Mouse (Mus musculus) urinary bladder, adult 18-20 months (tissue): ENCODE measurements around the gene Thrap3.
A peak's percentile ranks its signal among the peaks of the same experiment; 100 is the strongest.
"Not testable (repeated sequence)": the region's sequence is repeated elsewhere in the genome, so short reads cannot be mapped to it uniquely, and the experiment has no call there.

Experiments
- DNase-seq, 2 experiments: peaks; one replicate each; pipeline ENCODE4 v3.0.0; 2022; ENCODE audit warnings: low spot score in 2 of 2, mixed read lengths in 2 of 2

Gene Thrap3

DNA sequence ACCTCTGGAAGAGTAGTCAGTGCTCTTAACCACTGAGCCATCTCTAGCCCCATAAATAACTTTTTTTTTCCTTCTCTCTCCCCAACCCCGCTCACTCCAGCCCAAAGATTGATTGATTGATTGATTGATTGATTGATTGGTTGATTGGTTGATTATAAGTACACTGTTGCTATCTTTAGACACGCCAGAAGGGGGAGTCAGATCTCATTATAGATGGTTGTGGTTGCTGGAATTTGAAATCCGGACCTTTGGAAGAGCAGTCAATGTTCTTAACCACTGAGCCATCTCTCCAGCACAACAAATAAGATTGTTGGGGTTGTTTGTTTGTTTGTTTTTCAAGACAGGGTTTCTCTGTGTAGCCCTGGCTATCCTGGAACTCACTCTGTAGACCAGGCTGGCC, 17.0 kb upstream of the Thrap3 start:
- DNase-seq, result not testable (repeated sequence)

DNA sequence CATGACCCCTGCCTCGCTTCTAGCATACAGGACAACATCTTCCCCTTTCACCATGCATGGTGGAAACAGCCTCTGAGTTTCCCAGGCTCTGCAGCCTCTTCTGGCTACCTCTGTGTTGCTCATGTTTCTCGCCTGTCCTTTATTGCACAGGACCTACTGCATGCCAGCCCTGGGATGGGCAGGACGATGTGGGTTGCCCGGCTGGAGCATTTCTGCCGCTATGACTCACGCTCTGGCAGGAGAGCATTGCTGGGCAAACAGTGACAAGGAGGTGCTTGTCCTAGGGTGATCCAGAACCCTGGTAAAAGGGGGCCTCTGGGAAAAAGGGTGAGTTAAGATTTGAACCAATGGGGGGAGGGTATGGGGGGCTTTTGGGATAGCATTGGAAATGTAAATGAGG, 15.2 kb upstream of the Thrap3 start:
- peak in 1 of 2 experiments; percentile 72 for DNase-seq

DNA sequence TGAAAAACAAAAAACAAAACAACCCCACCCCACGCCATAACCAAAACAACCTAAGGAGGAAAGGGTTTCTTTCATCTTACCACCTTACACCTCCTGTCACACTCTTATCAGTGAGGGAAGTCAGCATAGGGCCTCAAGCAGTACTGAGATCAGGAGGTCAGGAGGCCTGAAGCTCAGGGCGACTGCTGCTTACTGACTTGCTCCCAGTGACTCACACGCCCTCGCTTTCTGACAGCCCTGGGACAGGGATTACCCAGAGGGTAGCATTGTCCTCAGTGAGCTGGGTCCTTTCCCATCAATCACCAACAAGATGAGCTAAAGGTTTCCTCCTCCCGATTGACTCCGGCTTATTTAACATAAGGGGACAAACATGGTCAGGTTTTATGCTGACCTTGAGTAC, 4.5 kb upstream of the Thrap3 start:
- DNase-seq, result no peak

DNA sequence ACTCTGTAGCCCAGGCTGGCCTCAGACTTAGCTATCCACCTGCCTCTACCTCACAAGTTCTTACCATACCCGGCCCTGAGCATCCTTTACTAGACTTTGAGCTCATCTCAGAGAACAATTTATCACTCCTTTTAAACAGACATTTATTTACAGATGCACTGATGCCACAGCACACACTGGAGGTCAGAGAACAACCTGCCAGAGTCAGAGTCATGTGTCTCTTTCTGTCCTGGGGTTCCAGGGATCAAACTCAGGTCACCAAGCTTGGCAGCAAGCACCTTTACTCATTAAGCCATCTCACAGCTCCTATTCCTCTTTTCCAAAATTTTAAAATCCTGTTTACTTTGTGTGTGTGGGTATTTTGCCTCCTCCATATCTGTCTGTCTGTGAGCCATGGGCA, 2.8 kb upstream of the Thrap3 start:
- DNase-seq, result no peak

DNA sequence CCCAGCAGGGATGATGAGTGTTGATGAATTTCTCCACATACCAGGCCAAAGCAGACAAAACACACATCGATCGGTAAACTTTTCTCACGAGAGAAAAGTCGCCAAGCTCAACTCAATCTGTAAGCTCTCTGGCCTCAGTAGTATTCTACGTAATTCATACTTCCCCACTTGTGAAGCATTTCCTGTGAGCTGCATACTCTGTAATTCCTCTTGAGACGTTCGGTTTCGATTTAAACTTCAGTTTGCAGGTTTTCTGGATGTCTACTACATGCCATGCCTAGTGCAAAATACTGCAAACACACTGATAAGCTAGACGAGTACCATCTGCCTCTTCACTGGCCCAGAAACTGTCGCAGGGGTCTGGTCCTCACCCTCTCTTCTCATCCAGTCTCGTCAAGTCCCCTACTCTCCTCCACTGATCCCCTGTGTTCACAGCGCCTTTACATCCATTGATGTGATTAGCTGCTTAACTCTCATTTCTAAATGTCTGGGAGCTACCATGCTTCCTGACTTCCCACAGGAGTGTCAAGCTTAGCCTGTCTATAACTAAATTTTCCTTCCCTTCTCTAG, 2.2 kb upstream of the Thrap3 start:
- no peak for DNase-seq

DNA sequence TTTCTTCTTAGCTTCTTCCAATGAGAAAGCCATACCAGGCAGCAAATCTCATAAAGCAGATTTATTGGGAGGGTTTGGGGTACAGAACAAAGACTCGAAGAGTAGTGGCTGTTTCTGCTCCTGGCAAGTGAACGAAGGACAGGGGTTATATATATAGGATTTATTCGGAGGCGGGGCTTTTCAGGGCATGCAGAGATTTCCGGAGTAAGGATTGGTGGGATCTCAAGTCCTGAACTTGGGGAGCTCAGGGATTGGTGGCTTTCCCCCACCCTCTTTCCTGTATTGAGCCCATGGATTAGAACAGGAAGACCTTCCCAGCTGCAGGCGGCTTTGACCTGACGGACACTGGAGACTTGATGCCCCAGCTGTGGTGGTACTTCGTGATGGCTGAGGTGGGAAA, 1.5 kb upstream of the Thrap3 start:
- DNase-seq, result no peak

DNA sequence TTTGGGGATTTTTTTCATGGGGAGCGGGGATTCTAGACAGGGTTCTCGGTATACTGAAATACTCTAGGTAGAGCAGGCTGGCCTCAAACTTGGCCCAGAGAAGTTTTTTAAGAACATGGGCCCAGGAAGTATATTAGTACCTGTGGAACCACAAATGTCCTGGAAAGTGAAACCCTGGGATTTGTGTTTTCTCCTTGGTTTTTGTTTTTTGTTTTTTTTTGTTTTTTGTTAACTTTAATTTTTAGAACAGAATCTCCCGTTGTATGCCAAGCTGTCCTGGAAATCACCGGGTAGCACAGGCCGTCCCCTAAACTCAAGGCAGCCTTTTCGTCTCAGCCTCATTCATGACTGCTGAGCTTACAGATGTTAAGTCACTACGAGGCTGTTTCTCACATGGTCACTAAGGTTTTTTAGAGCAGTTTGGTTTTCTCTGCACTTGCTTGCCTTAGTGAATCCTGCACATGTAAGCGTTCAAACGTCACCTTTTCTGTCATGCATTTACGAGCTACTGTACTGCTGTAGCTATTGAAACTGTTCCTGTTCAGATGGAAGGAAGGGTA, 856 bp upstream of the Thrap3 start:
- DNase-seq, result no peak

DNA sequence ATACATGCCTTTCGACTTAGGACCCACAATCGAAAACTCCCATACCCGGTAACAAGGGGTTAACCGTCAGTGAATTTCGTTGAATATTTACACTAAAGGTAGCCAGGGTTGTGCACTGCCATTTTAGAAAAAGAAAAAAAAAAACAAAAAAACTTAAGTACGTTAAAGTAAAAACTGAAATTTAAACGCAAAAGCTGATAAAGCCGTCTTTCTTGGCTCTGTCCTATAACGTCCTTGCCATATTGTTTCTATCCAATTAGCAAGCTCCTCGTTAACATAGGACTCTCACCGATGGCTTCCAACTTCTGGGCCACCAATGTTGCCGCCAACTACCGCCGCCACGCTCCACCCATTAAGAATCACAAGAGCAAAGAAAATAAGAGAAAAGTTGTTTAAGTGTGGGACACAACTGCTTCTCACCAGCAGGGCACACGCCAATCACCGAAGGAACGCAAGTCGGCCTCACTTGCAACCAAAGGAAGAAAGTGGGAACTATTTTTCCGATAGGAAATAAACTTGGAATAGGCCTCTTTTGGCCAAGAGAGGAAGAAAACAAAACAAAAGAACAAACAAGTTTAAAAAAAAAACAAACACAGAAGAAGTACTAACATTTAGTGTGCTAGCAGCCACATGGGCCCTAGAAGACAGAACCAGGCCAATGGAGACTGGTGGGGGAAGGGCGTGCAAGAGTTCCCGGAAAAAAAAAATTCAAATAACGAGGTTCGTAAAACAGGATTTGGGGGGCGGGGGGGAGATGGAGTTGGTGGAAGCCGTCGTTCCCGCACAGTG, 852 bp downstream of the Thrap3 start:
- DNase-seq, result peak; percentile 18 to 37

DNA sequence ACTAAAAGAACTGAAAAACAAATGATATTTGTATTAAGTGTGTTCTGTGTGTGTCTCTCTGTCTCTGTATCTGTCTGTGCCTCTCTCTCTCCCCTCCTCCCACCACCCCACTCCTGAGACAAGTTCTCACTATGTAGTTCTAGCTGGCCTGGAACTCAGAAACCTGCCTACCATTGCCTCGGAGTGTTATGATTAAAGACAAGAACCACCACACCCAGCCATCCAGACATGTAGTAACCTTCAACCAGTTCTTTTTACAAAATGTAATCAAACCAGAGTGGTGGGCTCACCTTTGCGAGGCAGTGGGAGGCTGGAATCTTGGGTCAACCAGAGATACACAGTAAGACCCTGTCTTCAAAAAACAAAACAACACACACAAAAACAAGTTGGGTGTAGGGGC, 1.9 kb downstream of the Thrap3 start:
- DNase-seq, result no peak

DNA sequence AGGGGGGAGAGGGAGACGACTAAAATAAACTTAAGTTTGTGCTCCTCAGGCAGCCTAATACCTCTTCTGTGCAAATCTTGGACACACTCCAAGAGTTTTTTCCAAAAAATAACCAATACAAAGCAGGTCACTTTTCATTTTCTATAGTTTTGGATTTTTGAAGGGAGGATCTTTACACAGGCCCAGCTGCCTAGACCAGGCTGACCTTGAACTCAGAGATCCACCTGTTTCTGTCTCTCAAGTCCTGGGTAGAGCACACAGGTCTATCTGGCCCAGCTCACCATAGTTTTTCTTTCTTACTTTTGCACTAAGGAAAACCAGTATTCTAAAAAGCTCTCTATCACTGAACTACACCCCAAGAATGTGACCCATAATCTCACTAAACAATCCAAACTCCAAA, 2.5 kb downstream of the Thrap3 start:
- no peak for DNase-seq

DNA sequence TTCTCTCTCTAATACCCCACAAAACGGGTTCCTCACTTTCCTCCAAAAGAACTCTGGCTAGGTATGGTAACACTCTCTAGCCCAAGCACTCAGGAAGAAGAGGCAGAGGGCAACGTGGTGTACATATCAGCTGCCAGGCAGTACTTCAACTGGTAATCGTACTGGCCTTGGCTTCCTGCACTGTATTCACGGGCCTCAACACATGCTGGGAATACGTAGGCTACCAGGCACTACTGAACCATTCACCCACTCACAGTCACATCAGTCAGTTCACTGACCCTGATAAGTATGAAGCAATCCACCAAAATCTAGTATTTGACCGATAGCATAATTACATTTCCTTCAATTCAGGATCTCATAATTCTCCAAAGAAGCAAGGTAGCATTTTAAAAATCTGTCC, 3.0 kb downstream of the Thrap3 start:
- no peak for DNase-seq

DNA sequence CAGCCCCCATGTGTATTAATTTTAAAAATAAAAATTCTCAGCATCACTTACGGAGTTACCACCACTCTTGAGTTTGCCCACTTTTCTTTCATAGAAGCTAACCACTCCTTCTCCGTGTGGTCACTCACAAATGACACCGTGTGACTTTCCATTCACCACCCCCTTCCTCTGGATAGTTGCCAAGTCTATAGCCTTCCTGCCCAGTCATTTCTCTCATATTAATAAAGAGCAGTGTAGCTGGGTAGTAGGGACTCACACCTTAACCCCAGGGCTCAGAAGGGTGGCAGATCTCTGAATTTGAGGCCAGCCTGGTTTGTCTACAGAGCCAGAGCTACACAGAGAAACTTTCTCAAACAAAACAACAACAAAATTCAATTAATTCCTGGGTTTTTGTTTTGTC, 5.1 kb downstream of the Thrap3 start:
- no peak for DNase-seq

DNA sequence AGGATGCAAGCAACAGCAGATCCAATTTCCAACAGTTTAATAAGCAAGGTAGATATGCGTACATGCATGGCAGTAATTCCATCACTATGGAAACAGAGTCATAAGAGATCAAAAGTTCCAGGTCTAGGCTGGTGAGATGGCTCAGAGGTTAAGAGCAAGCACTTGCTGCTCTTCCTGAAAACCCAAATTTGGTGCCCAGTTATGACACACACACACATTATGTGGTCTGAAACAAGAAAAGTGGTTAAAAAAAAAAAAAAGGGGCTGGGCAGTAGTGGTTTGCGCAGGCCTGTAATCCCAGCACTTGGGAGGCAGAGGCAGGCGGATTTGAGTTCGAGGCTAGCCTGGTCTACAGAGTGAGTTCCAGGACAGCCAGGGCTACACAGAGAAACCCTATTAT, 7.6 kb downstream of the Thrap3 start:
- DNase-seq, result no peak

DNA sequence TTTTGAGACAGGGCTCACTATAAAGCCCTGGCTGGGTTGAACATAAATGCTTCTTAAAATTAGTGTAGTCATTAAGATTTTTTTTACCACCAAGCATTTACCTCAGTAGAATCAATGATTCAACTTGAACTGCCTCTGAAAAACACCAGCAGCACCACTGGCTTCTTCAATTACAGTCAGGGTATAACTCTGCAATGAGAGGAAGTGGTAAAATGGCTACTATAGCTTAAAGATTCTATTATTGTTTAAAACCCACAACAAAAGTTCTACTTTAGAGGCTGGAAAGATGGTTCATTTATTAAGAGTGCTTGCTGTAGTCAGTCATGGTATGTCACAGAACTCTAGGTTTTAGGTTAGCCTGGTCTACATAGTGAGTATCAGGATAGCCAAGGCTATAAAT, 8.3 kb downstream of the Thrap3 start:
- DNase-seq, result no peak

DNA sequence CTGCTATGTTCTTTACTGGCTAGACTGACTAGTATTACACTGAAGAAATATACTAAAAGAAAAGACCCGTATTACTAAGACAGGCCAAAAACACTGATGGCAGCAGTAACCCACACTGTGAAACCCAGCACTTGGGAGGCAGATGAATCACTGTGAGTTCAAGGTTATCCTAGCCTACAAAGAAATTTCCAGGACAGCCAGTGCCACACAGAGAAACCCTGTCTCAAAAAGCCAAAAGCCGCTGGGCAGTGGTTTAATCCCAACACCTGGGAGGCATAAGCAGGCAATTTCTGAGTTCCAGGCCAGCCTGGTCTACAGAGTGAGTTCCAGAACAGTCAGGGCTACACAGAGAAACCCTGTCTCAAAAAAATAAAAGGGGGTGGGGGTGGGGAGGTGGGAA, 11.9 kb downstream of the Thrap3 start:
- no peak for DNase-seq

DNA sequence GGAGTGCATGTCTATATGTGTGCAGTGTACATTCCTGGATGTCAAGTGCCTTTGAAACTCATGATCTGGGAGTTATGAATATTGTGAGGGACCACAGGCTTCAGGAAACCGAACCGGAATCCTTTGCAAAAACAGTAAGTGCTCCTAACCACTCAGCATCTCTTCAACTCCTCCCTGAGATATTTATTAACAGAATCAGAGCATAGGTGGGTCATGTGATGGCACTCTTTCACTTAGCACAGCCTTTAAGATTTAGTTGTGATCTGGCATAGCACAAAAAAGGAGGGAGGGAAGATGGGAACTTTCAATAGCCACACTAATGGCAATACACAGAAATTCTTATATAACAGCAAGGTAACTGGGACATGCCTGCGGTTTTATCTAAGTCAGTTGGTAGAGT, 15.5 kb downstream of the Thrap3 start:
- no peak for DNase-seq

DNA sequence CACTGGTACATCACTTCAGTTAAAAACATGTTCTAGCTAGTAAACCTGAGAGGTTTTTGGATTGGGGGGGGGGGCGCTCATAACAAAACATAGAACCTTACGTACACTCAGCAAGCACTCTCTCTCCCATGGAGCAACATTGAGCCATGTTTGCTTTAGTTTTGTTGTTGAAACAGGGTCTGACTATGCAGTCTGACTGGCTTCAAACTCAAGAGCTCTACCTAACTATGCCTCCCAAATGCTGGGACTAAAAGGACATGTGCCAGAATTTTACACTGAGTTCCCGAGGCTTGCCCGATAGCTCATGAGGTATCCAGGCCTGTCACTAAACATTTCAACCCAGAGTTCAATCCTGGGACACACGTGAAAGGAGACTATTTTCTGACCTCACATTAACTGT, 19.5 kb downstream of the Thrap3 start:
- no peak for DNase-seq

DNA sequence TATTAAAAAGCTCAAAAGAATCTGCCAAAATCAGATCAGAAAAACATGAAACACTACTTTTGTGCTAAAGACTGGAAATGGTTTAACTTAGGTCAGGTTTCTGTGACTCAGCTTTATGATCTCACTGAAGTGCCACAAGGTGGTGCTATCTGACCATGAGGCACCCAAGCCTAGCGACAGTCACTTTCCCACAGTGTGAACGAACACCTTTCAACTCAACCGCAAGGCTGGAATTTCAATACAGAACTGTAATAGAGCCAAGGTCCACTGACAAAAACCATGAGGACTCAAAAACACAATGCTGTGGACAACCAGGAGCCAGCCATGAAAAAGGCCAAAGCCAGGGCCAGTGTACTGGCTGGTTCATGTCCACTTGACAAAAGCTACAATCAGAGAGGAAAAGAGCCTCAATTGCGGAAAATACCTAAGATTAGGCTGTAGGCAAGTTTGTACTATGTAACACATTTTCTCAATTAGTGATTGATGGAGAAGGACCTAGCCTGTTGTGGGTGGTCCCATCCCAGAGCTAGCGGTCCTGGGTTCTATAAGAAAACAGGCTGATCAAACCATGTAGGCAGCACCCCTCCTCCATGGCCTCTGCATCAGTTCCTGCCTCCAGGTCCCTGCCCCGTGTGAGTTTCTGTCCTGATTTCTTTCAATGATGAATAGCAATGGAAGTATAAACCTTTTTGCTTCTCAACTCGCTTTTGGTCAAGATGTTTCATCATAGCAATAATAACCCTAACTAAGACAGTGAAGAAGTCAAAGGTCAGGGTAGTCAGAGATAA, 21.2 kb downstream of the Thrap3 start:
- DNase-seq, result no peak

DNA sequence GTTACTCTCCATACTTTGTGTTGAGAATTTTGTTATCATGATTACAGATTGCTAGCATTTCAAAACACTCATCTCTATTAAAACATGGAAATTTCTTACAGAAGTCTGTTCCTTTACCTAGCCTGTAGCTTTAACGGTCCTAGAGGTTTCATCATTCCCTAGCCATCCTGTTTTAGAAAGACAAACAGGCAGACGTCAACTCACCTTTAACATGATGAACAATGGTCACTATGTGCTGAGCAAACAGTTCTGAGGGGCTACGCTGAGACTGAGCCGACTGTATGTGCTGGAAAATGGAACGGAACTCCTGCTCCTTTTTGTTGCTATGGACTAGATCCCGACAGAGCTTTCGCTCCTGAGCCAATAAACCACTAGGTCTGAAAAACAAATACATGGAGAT, 26.6 kb downstream of the Thrap3 start:
- DNase-seq, result not testable (repeated sequence)

DNA sequence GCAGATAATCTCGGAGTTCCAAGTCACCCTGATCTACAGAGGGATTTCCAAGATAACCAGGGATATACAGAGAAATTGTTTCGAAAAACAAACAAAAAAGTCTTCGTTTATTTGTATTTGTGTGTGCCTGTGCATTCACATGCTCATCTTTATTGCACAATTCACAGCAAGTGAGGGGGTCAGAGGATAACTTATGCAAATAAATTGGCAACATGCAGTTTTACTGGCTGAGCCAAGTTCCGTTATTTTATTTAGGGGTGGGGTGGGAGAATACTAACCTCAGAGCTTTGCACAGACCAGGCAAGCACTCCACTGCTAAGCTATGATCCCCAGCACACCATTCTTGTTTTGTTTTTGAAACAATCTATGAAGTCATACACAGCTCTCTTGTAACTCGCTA, 28.8 kb downstream of the Thrap3 start:
- DNase-seq, result no peak

DNA sequence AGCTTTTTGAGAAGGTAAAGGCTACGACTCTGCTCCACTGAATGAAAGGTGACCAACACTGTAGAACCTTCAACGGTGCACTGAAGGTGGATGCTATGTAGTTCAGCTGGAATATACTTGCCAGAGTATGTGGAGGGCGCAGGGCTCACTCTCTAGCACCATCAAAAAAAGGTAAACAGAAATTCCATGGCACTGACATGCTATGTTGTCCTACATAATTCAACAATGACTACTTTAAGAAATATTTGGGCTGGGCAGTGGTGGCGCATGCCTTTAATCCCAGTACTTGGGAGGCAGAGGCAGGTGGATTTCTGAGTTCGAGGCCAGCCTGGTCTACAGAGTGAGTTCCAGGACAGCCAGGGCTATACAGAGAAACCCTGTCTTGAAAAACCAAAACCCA, 31.8 kb downstream of the Thrap3 start:
- not testable (repeated sequence) for DNase-seq

DNA sequence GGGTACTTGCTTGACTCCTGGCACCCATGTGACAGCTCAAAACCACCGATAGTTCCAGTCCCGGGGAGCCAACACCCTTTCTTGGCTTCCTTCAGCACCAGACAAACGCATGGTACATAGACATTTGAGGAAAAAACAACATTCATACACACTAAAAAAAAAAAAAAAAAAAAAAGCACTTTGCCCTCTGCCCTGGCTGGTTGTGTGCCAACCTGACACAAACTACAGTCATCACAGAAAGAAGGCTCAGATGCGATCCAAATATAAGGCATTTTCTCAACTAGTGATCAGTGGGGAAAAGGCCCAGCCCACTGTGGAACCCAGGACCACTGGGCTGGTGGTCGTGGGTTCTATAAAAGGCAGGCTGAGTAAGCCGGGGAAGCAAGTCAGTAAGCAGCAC, 33.7 kb downstream of the Thrap3 start:
- DNase-seq, result no peak

DNA sequence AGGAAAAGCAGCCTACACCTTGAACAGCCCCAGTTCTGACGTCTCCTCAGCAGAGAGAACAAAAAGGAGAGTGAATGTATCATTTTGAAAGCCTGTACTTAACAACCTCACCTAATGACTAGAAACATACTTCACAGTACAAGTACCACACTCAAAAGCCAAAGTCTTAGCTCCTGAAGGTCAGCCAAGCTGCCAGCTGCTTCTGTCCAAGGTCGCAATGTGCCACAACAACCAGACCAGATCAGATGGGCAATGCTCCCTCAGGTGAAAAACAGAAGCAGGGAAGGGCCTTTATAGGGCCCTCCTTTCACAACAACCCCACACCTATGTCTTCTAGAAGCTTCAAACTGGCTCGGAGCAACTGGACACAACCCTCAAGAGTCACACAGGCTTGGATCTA, 36.5 kb downstream of the Thrap3 start:
- no peak for DNase-seq
